Mouse (Mus musculus) cerebellum, adult (tissue): ENCODE measurements at regions not wholly inside any gene's neighbourhood (a gene's known extent, or its start where the extent isn't known, plus 50 kb on each side); places are given as distances from the start of the nearest gene placed in this dataset.
"Not testable (repeated sequence)": the region's sequence is repeated elsewhere in the genome, so short reads cannot be mapped to it uniquely, and the experiment has no call there.

Experiments used
- ATAC-seq: cut with Nextera tagmentation; 2 replicates; pipeline ENCODE4 v1.9.2; 2017; ENCODE audit warnings: mild to moderate bottlenecking, moderate library complexity, mixed read lengths; ENCODE audit not compliant: insufficient number of reproducible peaks, low FRiP score, low TSS enrichment

- no peak for ATAC-seq
Measured at GRCm38 (mm10) chr12:77021881-77022280, 59.9 kb upstream of the Max start.

- peak; percentile 94 for ATAC-seq
Measured at GRCm38 (mm10) chr12:77019708-77020511, 57.9 kb upstream of the Max start.

- not testable (repeated sequence) for ATAC-seq
Measured at GRCm38 (mm10) chr12:77019148-77019547, 57.1 kb upstream of the Max start.

GRCm38 (mm10) chr12:77018373-77018772 is 56.4 kb upstream of the Max start:
- ATAC-seq, result no peak

GRCm38 (mm10) chr12:77014908-77015307 is 52.9 kb upstream of the Max start:
- no peak for ATAC-seq
